In genomic region chr7:84119216-84120105, GRCm38 (mm10) we compare ENCODE assay signal across 11 mouse cellular contexts. TPM values are rescaled to one million over a fixed set of nuclear protein-coding genes. Genes with fewer than 3 reads are reported as not detected.
DNase-seq lines count a peak whose midpoint lies in the region; ATAC-seq and TF ChIP-seq lines count a peak whose summit lies in the region.
"Had no signal": no experiment of that assay in that cellular context is flagged by ENCODE, and none has a peak within 500 bp of the region (broad histone marks: within the 10 kb centered on the region; RNA-seq: fewer than 3 reads in every experiment).

No protein-coding gene starts in this region.

- peak overlapping the region; percentile 59; the same call in 1 of the 2 replicates for H3K27ac ChIP-seq in kidney, adult 2 months (ENCODE audit: insufficient read depth, low read depth, low read length)
- H3K27ac ChIP-seq in neural tube, embryonic 13.5 days (replicated peaks), result peak overlapping the region; percentile 49
- H3K27ac ChIP-seq in embryonic facial prominence, embryonic 10.5 days (replicated peaks), result no peak overlapping the region
- H3K27ac ChIP-seq: macrophage had no signal

- H3K4me3 ChIP-seq in kidney, adult 2 months (ENCODE audit: insufficient read depth, low read depth, low read length), result no peak overlapping the region
- no peak overlapping the region for H3K4me3 ChIP-seq in neural tube, embryonic 13.5 days
- H3K4me3 ChIP-seq in embryonic facial prominence, embryonic 10.5 days, result no peak overlapping the region

- H3K9me3 ChIP-seq in neural tube, embryonic 13.5 days, result no peaks in the 10 kb centered on the region
- no peaks in the 10 kb centered on the region for H3K9me3 ChIP-seq in embryonic facial prominence, embryonic 10.5 days

- H3K4me2 ChIP-seq in neural tube, embryonic 13.5 days, result no peak overlapping the region

- peak; percentile 51 for ATAC-seq in CD4-positive, CD25-positive, alpha-beta regulatory T cell, adult 4 months
- no peak for ATAC-seq in neural tube, embryonic 13.5 days (ENCODE audit: low read depth)

- H3K36me3 ChIP-seq in kidney, adult 2 months (ENCODE audit: control insufficient read depth, insufficient read depth, low read length), result no peaks in the 10 kb centered on the region
- H3K36me3 ChIP-seq in neural tube, embryonic 13.5 days, result no peaks in the 10 kb centered on the region
- H3K36me3 ChIP-seq in embryonic facial prominence, embryonic 10.5 days (replicated peaks), result peaks cover 14% of the 10 kb centered on the region

- 44% methylated on average over 12 of the region's 12 CpGs for WGBS in kidney, adult 2 months
- 31% methylated on average over 12 of the region's 12 CpGs for WGBS in neural tube, embryonic 13.5 days
- 79% methylated on average over 12 of the region's 12 CpGs for WGBS in embryonic facial prominence, embryonic 10.5 days

- TF ChIP-seq CTCF in kidney, adult 2 months (conservative IDR thresholded peaks at IDR 0.05; ENCODE audit: insufficient read depth, insufficient read length, low read depth, low read length), result no peak

- H3K4me1 ChIP-seq in kidney, adult 2 months (ENCODE audit: control insufficient read depth, insufficient read depth, low read length), result peaks cover 52% of the 10 kb centered on the region
- H3K4me1 ChIP-seq in neural tube, embryonic 13.5 days (replicated peaks), result peaks cover 70% of the 10 kb centered on the region
- H3K4me1 ChIP-seq in embryonic facial prominence, embryonic 10.5 days, result peaks cover 40% of the 10 kb centered on the region

- no peak overlapping the region for H3K9ac ChIP-seq in neural tube, embryonic 13.5 days

- no peak for TF ChIP-seq POLR2A in kidney, adult 2 months (IDR thresholded peaks at IDR 0.05; ENCODE audit: low read depth, low read length)

- DNase-seq in kidney, adult 2 months, result peak; percentile 74
- no peak for DNase-seq in kidney, adult 11 months
- DNase-seq in adrenal gland, postnatal 36 days, result peak; percentile 52 to 60
- DNase-seq in frontal cortex, postnatal 14 days (ENCODE audit: low spot score in 2 of 2), result no peak
- no peak for DNase-seq in embryonic facial prominence, embryonic 10.5 days (ENCODE audit: low spot score)
- DNase-seq in testis, postnatal 14 days (ENCODE audit: low spot score), result no peak
- DNase-seq: cerebellum, postnatal 25 days; layer of hippocampus, postnatal 36 days had no signal

- no peaks in the 10 kb centered on the region for H3K27me3 ChIP-seq in kidney, adult 2 months (replicated peaks; ENCODE audit: control insufficient read depth, insufficient read depth, low read length)
- no peaks in the 10 kb centered on the region for H3K27me3 ChIP-seq in neural tube, embryonic 13.5 days
- H3K27me3 ChIP-seq in embryonic facial prominence, embryonic 10.5 days (replicated peaks; ENCODE audit: low read depth, poor library complexity, severe bottlenecking), result no peaks in the 10 kb centered on the region

RNA-seq across cellular contexts. Expression of gene Abhd17c, which starts 32.2 kb away (rescaled TPM):
- 151 and 179 TPM in 2 replicates for polyA plus RNA-seq in kidney, adult 2 months (2012; rRNA removed)
- 10 to 100 TPM in 1 of 2 experiments, 1 to 10 TPM in 1; 6.1 to 11.7 TPM for polyA plus RNA-seq in CD4-positive, CD25-positive, alpha-beta regulatory T cell, adult 4 months (2017; shearing (Covaris generic))
- 10 to 100 TPM; 26.4 to 31.6 TPM for total RNA-seq in adrenal gland, postnatal 36 days (2021)
- polyA plus RNA-seq in neural tube, embryonic 13.5 days (2015; fragmentation: Nextera tagmentation; extraction: Ambion mirVana), result 55.8 and 62.5 TPM in 2 replicates
- 41.9 and 43.3 TPM in 2 replicates for polyA plus RNA-seq in embryonic facial prominence, embryonic 10.5 days (2016; fragmentation: Nextera tagmentation; extraction: Ambion mirVana)

RNA-seq across cellular contexts. Expression of gene Cemip, which starts 33.2 kb away (rescaled TPM):
- polyA plus RNA-seq in kidney, adult 2 months (2012; rRNA removed), result 0.08 and 0.10 TPM in 2 replicates
- polyA plus RNA-seq in CD4-positive, CD25-positive, alpha-beta regulatory T cell, adult 4 months (2017; shearing (Covaris generic)), result under 1 TPM in 1 of 2 experiments, not detected in 1; 0.19 TPM
- total RNA-seq in adrenal gland, postnatal 36 days (2021), result 1 to 10 TPM in 1 of 2 experiments, under 1 TPM in 1; 0.79 to 1.6 TPM
- polyA plus RNA-seq in neural tube, embryonic 13.5 days (2015; fragmentation: Nextera tagmentation; extraction: Ambion mirVana), result 0.56 and 0.59 TPM in 2 replicates
- 0.42 and 0.47 TPM in 2 replicates for polyA plus RNA-seq in embryonic facial prominence, embryonic 10.5 days (2016; fragmentation: Nextera tagmentation; extraction: Ambion mirVana)

Comparison
In these comparisons a context has a peak if more than half of its experiments do, and no peak if none do; other contexts are left out.
1. DNase-seq: peak in kidney, adult 2 months (single experiment) and adrenal gland, postnatal 36 days (2 of 2); none in kidney, adult 11 months (single experiment), frontal cortex, postnatal 14 days (0 of 2), embryonic facial prominence, embryonic 10.5 days (single experiment) and testis, postnatal 14 days (single experiment).